Mouse (Mus musculus): ENCODE results near the gene Shroom1.

DNA sequence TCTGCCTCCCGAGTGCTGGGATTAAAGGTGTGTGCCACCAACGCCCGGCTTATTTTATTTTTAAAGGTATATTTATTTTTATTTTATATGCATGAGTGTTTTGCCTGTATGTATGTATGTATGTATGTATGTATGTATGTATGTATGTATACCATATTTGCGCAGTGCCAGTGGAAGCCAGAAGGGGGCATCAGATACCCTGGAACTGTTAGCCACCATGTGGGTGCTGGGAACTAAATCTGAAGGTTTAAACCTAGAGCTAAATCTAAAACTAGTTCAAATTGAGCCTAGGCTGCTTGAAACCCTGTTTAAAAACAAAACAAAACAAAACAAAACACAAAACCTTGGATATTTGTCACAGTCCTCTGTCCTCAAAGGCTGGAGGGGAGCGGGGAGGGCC is 32.0 kb downstream of the Shroom1 start:
- TF ChIP-seq CTCF (IDR thresholded peaks at IDR 0.05; ENCODE audit: borderline replicate concordance, insufficient read depth, low read length) (no peak), POLR2A (IDR thresholded peaks at IDR 0.05; ENCODE audit: low read depth, low read length) (no peak)
